Mouse (Mus musculus) small intestine, adult 2 months (tissue): ENCODE results near the gene Col10a1.
A peak's percentile ranks its signal among the peaks of the same experiment; 100 is the strongest.

Experiments
- CTCF ChIP-seq: fragments of 200-500 bp; IDR thresholded peaks from 2 replicates; pipeline ENCODE4 v1.5.1; 2012; ENCODE audit warnings: low read depth, mild to moderate bottlenecking, control low read depth, inconsistent platforms, low read length, moderate library complexity, mixed read lengths; ENCODE audit not compliant: insufficient replicate concordance, insufficient read length; ENCODE audit errors: extremely low read depth
- POLR2A ChIP-seq: fragments of 200-500 bp; IDR thresholded peaks from 2 replicates; pipeline ENCODE4 v1.6.1; 2012; ENCODE audit warnings: low read depth, mild to moderate bottlenecking, control low read depth, inconsistent platforms, low read length, moderate library complexity

- TF ChIP-seq CTCF, result no peak
- peak; percentile 74 for TF ChIP-seq POLR2A
These were observed 28.5 kb downstream of the Col10a1 start, which contains the start of gene Nt5dc1 for GRCm38 (mm10) chr10:34418204-34418756.
